Mouse (Mus musculus): ENCODE measurements at regions not wholly inside any gene's neighbourhood (a gene's known extent, or its start where the extent isn't known, plus 50 kb on each side); places are given as distances from the start of the nearest gene placed in this dataset.

- no peak for ATAC-seq (ENCODE audit: extremely low read depth, insufficient number of reproducible peaks, low FRiP score, poor library complexity, severe bottlenecking)
Measured at GRCm38 (mm10) chr16:93365236-93365951, 238.5 kb downstream of the Setd4 start.

DNA sequence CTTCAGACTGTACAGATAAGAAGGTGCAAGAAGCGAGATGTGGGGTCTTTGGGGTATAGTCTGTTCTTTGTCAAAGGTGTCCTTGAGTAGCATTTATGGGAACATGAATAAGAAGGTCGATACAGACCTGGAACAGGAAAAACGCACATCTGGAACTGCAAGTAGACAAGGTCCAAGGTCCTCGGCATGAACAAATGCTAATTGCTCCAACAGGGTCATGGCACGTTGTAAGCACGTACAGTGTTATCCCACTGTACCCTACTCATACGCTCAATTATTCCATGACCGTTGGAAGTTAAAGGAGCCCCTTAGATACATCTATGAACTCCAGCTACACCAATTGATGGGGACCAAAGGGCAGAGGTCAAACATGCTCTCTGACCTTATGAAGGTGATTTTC is 244.1 kb downstream of the Setd4 start:
- ATAC-seq (ENCODE audit: extremely low read depth, insufficient number of reproducible peaks, low FRiP score, poor library complexity, severe bottlenecking): no peak

GRCm38 (mm10) chr16:93358613-93359012 is 245.2 kb downstream of the Setd4 start:
- ATAC-seq (ENCODE audit: extremely low read depth, insufficient number of reproducible peaks, low FRiP score, poor library complexity, severe bottlenecking): no peak

- ATAC-seq (ENCODE audit: extremely low read depth, insufficient number of reproducible peaks, low FRiP score, poor library complexity, severe bottlenecking): no peak
Measured at GRCm38 (mm10) chr16:93358166-93358565, 245.7 kb downstream of the Setd4 start.

DNA sequence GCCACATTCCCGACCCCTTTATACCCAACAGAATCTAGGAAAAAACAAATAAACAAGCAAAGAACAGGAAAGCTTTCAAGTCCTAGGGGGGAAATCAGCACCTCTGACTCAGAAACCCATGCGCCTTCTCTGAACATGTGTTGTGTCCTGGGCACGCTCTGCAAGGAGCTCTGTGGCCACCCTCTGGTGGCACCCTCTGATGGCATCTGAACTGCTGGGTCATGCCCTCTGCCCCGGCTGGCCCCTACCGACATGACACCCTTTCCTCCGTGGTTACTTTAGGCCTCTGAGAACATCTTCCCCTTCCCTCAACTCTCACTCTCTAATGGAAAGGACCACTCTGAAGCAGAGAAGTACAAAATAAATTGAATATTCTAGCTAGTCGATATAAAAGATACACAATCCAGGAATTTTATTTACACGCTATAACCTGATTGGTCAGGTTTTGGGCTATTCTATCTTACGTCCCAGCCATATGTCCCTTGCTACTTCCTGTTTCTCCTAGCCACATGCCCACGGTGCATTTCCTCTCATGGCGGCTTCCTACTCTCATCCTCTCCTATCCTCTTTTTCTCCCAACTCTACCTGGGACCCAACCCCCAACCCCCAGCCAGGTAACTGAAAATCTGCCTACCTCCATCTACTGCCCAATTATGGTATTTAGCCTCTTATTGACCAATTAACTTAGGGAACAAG is 248.5 kb downstream of the Setd4 start:
- no peak for ATAC-seq (ENCODE audit: extremely low read depth, insufficient number of reproducible peaks, low FRiP score, poor library complexity, severe bottlenecking)

GRCm38 (mm10) chr16:93353971-93354370 is 249.9 kb downstream of the Setd4 start:
- no peak for ATAC-seq (ENCODE audit: extremely low read depth, insufficient number of reproducible peaks, low FRiP score, poor library complexity, severe bottlenecking)

GRCm38 (mm10) chr16:93344555-93344954 is 259.3 kb downstream of the Setd4 start:
- ATAC-seq (ENCODE audit: extremely low read depth, insufficient number of reproducible peaks, low FRiP score, poor library complexity, severe bottlenecking): no peak

GRCm38 (mm10) chr16:93342701-93343100 is 261.2 kb downstream of the Setd4 start:
- no peak for ATAC-seq (ENCODE audit: extremely low read depth, insufficient number of reproducible peaks, low FRiP score, poor library complexity, severe bottlenecking)

DNA sequence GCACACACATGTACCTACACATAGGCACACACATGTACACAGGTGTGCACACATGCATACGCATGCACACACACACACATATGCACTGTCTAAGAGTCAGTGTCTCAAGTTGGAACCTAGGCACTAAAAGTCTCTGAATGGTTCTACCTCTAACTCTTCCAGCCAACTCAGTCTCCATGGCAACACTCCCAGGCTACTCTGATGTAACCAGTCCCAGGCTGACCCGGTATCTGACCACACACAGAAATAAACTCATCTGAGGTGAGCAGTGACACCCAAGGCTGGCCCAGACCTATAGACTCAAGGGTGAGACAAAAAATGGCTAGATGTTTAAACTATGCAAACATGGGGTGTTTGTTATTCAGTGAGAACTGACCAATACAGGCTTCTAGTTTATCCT is 262.1 kb downstream of the Setd4 start:
- ATAC-seq (ENCODE audit: extremely low read depth, insufficient number of reproducible peaks, low FRiP score, poor library complexity, severe bottlenecking): no peak

DNA sequence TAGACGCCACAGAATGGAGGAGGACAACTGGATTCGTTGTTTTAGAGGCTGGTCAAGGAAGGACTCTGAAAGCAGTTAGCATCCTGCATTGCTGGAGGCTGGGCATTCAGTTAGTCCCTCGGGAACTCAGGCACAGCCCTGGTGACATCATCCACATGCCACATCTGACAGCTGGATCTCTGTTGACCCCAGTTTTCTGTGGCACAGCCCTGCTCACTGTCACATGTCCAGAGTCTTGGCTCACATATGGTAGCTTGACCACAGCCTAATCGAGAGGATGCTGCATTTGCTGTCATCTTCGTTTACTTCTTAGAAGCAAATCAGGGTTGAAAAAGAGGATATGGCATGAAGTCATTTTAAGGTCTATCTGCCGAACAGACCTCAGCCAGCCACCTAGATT is 265.1 kb downstream of the Setd4 start:
- ATAC-seq (ENCODE audit: extremely low read depth, insufficient number of reproducible peaks, low FRiP score, poor library complexity, severe bottlenecking): no peak

DNA sequence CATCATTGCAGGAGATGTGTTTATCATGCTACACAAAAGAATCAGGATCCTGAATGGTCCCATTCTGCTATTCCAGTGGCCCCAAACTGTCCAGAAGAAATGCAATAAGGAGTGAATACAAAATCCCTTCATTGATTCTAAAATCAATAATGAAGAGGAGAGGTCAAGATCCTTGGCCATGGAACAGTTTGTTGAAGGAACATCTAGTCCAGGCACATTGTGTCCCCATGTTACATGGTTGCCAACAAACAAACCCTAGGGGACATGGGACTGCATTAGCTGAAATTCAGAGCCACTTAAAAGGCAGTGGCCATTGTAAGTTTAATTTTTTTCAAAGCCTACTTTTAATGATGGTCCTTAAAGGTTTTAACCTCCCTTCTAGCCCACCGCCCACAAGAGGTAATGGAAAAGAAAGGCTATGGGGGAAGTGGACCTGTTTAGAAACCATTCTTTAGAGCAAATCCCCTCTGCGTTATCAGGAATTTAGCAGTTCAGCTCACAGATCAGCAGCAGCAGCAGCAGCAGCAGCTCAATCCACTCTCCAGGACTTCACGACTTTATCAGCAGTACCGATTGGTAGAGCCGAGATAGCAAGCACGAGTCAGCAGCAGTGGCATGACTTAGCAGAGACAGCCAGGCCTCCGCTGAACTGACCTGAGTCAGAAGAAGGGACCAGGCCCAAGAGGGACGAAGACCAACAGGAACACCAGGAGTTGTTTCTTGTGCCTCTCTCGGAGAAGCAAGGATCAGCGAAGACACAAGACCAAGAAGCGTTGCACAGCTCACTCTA is 268.3 kb downstream of the Setd4 start:
- no peak for ATAC-seq (ENCODE audit: extremely low read depth, insufficient number of reproducible peaks, low FRiP score, poor library complexity, severe bottlenecking)

DNA sequence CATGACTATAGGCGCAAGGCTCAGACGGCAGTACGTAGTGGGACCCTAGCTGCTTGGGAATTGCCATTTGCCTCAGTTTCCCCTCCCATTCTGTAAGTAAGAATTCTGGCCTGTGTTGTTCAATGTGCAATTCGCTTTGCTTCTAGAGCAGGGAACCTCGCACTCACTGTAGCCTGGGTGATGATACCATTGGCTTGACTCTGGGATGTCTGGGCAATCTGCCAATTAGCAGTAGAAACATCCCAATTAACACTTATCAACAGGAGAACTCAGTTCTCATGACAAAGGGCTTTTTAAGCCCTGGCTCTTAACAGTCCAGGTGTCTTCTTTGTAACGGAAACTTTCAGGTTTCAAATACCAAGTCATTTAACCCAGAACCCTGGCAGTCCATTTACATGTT is 270.2 kb downstream of the Setd4 start:
- no peak for ATAC-seq (ENCODE audit: extremely low read depth, insufficient number of reproducible peaks, low FRiP score, poor library complexity, severe bottlenecking)

GRCm38 (mm10) chr16:93328680-93329395 is 275.0 kb downstream of the Setd4 start:
- no peak for ATAC-seq (ENCODE audit: extremely low read depth, insufficient number of reproducible peaks, low FRiP score, poor library complexity, severe bottlenecking)

- ATAC-seq (ENCODE audit: extremely low read depth, insufficient number of reproducible peaks, low FRiP score, poor library complexity, severe bottlenecking): no peak
Measured at GRCm38 (mm10) chr16:93324911-93325310, 279.0 kb downstream of the Setd4 start.

DNA sequence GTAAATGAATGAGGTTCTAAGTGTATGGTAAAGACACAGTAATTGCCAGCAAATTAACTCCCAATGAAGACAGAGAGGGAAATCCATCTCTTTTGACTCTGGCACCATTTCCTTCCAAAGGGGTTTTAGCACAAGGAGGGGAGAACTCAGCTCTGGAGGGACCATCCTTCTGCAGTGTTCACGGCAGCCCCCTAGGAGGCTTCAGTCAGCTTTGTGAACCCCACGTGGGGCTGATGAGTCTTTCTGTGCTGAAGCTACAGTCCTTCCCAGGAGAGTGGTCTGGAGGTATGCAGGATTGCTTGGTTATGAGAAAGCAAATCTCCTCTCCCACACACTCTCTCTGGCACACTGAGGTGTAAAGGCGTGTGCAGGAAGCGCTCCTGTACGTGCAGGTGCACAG is 280.7 kb downstream of the Setd4 start:
- ATAC-seq (ENCODE audit: extremely low read depth, insufficient number of reproducible peaks, low FRiP score, poor library complexity, severe bottlenecking): no peak

- no peak for ATAC-seq (ENCODE audit: extremely low read depth, insufficient number of reproducible peaks, low FRiP score, poor library complexity, severe bottlenecking)
Measured at GRCm38 (mm10) chr16:93319581-93319980, 284.3 kb downstream of the Setd4 start.

- ATAC-seq (ENCODE audit: extremely low read depth, insufficient number of reproducible peaks, low FRiP score, poor library complexity, severe bottlenecking): no peak
Measured at GRCm38 (mm10) chr16:93311644-93312043, 292.2 kb downstream of the Setd4 start.

DNA sequence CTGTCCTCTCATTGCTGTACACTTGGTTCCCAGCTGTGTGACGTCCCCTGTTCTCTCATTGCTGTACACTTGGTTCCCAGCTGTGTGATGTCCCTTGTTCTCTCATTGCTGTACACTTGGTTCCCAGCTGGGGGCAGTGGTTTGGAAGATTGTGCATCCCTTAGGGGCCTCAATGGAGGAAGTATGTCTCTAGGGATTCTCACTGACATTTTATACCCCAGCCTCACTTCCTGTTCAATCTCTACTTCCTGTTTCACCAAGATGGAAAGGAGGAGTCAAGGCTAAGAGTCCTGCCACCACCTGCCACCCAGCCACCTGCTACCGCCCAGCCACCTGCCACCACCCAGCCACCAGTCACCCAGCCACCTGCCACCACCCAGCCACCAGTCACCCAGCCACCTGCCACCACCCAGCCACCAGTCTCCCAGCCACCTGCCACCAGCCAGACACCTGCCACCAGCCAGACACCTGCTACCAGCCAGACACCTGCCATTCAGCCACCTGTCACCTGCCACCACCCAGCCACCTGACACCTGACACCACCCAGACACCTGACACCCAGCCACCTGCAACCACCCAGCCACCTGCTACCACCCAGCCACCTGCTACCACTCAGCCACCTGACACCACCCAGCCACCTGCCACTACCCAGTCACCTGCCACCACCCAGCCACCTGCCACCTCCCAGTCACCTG is 295.1 kb downstream of the Setd4 start:
- no peak for ATAC-seq (ENCODE audit: extremely low read depth, insufficient number of reproducible peaks, low FRiP score, poor library complexity, severe bottlenecking)

GRCm38 (mm10) chr16:93306951-93307350 is 296.9 kb downstream of the Setd4 start:
- ATAC-seq (ENCODE audit: extremely low read depth, insufficient number of reproducible peaks, low FRiP score, poor library complexity, severe bottlenecking): no peak
